Mouse (Mus musculus): ENCODE measurements around the gene Ccdc47.

- TF ChIP-seq CTCF (IDR thresholded peaks at IDR 0.05; ENCODE audit: borderline replicate concordance, extremely low read depth, insufficient read depth, insufficient read length), result no peak
- no peak for TF ChIP-seq POLR2A (IDR thresholded peaks at IDR 0.05; ENCODE audit: borderline replicate concordance, extremely low read depth, insufficient read depth, insufficient read length, poor library complexity, severe bottlenecking)
Observed at GRCm38 (mm10) chr11:106212771-106213170, 3.4 kb downstream of the Ccdc47 start.
